Mouse (Mus musculus) neutrophil, adult 5-6 weeks (primary cell): ENCODE data around the gene Cdkl1. TPM values are rescaled to one million over a fixed set of nuclear protein-coding genes. Genes with fewer than 3 reads are reported as not detected.

Source experiments
- ATAC-seq: fragments of 151-379, 151-347 bp; 2 replicates; pipeline ENCODE4 v1.8.0; 2017; ENCODE audit warnings: mild to moderate bottlenecking, moderate TSS enrichment; ENCODE audit not compliant: insufficient number of reproducible peaks, poor library complexity, low FRiP score, severe bottlenecking; ENCODE audit errors: extremely low read depth
- total RNA-seq: library from RNA; stranded (forward); fragments of 200-1000 nt; gene quantifications from 2 replicates; pipeline ENCODE4 v1.2.3, GENCODE M21; 2017

The Cdkl1 gene
- total RNA-seq, 1 experiment from 2014 or later = 18.6 TPM

GRCm38 (mm10) chr12:69758221-69759185 lies 32.6 kb downstream of the Cdkl1 start:
- no peak for ATAC-seq

- ATAC-seq = peak; percentile 84
These were observed 33.5 kb downstream of the Cdkl1 start for GRCm38 (mm10) chr12:69757418-69758141.

GRCm38 (mm10) chr12:69756015-69756414 lies 35.1 kb downstream of the Cdkl1 start:
- no peak for ATAC-seq

- no peak for ATAC-seq
These were observed 37.1 kb downstream of the Cdkl1 start for GRCm38 (mm10) chr12:69753936-69754335.

- ATAC-seq = no peak
These were observed 39.2 kb downstream of the Cdkl1 start for GRCm38 (mm10) chr12:69751864-69752341.

- ATAC-seq = no peak
These were observed 46.9 kb downstream of the Cdkl1 start for GRCm38 (mm10) chr12:69744138-69744537.

GRCm38 (mm10) chr12:69741965-69742364 lies 49.1 kb downstream of the Cdkl1 start:
- no peak for ATAC-seq

GRCm38 (mm10) chr12:69733923-69734322 lies 57.1 kb downstream of the Cdkl1 start:
- no peak for ATAC-seq

GRCm38 (mm10) chr12:69733518-69733917 lies 57.5 kb downstream of the Cdkl1 start:
- peak; percentile 91 for ATAC-seq

- ATAC-seq = no peak
These were observed 58.8 kb downstream of the Cdkl1 start for GRCm38 (mm10) chr12:69732221-69732620.

GRCm38 (mm10) chr12:69730306-69730705 lies 60.8 kb downstream of the Cdkl1 start:
- ATAC-seq = no peak

GRCm38 (mm10) chr12:69729246-69729645 lies 61.8 kb downstream of the Cdkl1 start:
- ATAC-seq = no peak

- ATAC-seq = peak; percentile 96
These were observed 66.2 kb downstream of the Cdkl1 start, which contains the start of the genes L2hgdh and Atp5s for GRCm38 (mm10) chr12:69724711-69725460. Gene L2hgdh, minus strand, starts transcription at chr12:69724873. Gene Atp5s, plus strand, starts transcription at chr12:69724950.

- no peak for ATAC-seq
These were observed 66.9 kb downstream of the Cdkl1 start for GRCm38 (mm10) chr12:69724018-69724710.

GRCm38 (mm10) chr12:69723376-69723775 lies 67.7 kb downstream of the Cdkl1 start:
- no peak for ATAC-seq

GRCm38 (mm10) chr12:69722857-69723256 lies 68.2 kb downstream of the Cdkl1 start:
- ATAC-seq = no peak

- ATAC-seq = no peak
These were observed 77.4 kb downstream of the Cdkl1 start for GRCm38 (mm10) chr12:69713628-69714027.

GRCm38 (mm10) chr12:69704799-69705458 lies 86.1 kb downstream of the Cdkl1 start:
- ATAC-seq = no peak
